Mouse (Mus musculus): Measurements from ENCODE around the gene Arl3.

The Arl3 gene

DNA sequence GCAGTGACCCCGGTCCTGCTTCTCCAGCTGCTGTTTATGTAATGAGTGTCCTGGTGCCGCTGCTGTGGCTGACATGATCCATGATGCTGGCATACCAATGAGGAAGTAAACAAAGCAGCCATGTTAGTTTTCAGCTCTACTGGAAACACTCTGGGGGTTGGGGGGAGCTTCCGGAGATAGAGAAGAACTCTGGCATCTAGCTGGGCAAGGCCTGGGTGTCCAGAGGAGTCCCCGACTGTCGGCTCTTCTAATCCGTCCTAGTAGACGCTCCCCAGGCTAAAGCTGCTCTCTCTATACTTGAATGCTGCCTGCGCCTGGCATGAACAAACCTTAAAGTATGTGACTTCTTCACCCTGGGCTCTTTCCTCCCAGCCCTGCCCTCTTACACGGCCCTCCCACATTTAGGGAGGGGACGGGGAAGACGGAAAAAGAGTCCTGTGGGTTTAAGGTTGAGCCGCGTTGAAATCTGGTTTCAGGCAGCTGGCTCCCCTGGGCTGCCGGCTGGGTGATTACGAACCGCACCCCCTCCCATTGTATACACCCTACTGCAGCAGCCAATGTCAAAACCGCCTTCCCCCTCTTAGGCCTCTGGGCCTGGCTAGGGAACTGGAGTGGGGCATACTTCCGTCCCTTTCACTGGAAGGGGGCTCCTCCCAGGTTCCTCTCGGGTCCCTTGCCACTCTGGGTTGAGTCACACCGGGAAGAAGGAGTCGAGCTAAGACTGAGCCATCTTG, 69.5 kb downstream of the Arl3 start:
- no peak for ATAC-seq (ENCODE audit: insufficient number of reproducible peaks, low FRiP score, low TSS enrichment)

DNA sequence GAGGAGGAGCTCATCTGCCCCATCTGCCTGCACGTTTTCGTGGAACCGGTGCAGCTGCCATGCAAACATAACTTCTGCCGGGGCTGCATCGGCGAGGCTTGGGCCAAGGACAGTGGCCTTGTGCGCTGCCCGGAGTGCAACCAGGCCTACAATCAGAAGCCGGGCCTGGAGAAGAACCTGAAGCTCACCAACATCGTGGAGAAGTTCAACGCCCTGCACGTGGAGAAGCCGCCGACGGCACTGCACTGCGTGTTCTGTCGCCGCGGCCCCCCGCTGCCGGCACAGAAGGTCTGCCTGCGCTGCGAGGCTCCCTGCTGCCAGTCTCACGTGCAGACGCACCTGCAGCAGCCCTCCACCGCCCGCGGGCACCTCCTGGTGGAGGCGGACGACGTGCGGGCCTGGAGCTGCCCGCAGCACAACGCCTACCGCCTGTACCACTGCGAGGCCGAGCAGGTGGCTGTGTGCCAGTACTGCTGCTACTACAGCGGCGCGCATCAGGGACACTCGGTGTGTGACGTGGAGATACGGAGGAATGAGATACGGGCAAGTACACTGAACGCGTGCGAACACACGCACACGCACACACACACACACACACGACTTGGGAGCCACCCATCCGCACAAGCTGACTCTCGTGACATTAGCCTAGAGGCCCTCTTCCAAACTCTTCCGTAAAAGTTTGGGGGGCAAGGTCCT, 70.4 kb downstream of the Arl3 start:
- no peak; the same call in 1 of the 2 replicates for ATAC-seq (ENCODE audit: insufficient number of reproducible peaks, low FRiP score, low TSS enrichment)

DNA sequence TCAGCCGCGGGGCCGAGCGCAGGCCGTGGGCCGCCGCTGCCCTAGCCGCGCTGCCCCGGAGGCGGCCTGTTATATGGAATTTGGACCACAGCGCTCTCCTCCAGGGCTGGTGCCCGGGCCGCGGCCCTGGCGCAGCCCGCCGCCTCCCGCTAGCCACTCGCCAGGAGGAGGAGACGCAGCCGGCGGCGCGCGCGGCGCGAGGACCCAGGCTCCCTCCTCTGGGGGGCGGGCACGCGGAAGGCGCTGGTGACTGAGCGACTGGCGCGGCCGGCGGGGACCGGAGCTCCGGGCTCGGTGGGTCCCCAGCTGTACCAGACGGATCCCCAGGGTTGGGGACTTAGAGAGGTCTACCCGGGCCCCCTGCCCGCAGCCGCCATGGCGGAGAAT, 70.9 kb downstream of the Arl3 start:
- ATAC-seq (ENCODE audit: insufficient number of reproducible peaks, low FRiP score, low TSS enrichment): peak; percentile 26; the same call in 1 of the 2 replicates

DNA sequence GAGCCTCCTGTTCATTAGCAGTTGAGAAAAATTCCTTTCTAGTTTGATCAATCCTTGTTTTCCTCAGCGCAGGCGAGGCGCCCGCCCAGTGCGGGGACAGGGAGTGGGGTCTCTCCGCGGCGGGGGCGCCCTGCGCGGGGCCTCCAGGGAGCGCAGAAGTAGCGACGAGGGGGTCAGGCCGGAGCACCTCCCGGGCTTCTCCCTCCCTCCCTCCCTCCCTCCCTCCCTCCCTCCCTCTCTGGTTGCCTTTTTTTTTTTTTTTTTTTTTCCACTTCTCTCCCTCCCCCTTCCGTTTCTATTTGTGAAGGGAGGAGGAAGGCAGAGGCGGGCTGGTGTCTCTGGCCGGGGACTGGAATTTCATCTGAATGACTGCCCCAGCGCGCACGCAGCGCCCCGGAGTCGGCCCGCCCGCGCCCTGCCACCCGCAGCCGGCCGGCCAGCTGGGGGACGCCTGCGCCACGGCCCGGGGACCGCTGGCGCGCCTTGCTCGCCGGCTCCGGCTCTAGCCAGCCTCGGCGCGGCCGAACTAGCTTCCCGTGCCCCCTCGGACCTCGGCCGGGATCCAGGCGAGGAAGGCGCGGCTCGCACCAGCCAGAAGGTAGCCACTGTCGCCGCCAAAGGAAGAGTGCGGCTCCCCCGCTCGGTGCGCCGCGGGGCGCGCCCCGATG, 71.5 kb downstream of the Arl3 start, which contains the start of gene Trim8:
TSS of gene Trim8 (plus strand) at position 302 of the 668 bp plus-strand sequence.
- ATAC-seq (ENCODE audit: insufficient number of reproducible peaks, low FRiP score, low TSS enrichment): 0 out of 2 replicates have a peak, but pooled peaks have one; percentile 12

DNA sequence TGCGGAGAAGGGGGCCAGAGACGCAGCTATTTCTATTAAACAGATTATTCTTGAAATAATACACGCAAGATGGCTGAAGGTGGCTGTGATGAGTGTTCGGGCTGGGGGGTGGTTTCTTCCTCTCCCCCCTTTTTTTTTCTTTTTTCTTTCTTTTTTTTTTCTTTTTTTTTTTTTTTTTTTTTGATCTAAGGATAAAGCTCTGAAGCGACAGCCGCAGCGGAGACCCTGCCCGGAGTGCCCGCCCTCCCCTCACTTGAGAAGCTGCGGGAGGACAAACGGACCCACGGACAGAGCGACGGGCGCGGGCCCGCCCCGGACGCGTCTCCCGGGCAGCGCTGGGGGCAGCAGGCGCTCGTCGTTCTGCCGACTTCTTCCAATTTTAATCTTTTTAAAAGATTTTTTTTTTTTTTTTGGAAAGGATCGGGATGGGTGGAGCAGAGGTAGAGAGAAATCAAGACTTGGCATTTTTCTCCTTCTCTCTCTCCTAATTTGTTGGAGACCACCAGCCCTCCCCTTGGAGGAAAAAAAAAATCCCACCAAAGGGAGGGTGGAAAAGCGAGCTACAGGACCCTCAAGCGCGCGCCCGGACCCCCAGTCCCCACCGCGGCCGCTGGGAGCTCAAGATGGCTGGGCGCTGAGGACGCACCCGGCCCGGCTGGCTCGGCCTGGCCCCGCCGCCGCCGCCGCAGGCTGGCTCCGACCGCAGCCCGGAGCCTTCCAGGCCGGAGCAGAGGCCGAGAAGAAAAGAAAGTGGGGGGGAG, 72.2 kb downstream of the Arl3 start:
- 0 out of 2 replicates have a peak, but pooled peaks have one; percentile 24 for ATAC-seq (ENCODE audit: insufficient number of reproducible peaks, low FRiP score, low TSS enrichment)

DNA sequence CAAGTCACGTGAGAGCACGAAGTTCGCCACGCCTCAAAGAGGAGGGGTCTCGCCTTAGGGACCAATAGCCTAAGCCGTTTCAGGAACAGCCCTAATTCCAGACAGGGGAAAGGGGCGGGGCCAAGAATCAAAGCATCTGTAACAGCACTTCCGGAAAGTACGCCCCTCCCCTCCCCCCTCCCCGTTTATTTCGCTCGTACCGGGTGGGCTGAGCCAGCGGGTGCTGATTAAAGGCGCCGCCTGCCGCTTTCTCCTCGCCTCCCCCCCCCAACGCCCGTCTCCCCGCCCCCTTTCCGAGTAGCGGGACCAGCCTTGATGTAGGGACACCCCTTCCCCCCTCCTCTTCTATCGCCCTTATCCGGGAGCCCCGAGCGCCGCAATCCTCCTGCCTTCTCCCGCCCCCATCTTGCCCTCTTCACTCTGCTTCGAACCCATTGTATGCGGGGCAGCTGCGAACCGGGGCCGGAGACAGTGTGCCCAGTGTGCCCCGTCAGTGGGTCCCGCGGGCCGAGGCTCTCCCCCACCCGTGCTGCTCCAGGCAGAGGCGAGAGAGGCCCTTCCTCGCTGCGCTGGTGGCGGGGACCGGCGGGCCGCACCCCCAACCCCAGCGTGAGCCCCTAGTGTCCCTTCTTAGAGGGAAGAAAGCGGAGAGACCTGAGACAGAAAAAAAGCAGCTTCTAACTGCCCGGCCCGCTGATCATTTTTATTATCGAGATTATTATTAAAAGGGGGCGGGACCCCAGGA, 73.0 kb downstream of the Arl3 start:
- ATAC-seq (ENCODE audit: insufficient number of reproducible peaks, low FRiP score, low TSS enrichment): peak; percentile 61

DNA sequence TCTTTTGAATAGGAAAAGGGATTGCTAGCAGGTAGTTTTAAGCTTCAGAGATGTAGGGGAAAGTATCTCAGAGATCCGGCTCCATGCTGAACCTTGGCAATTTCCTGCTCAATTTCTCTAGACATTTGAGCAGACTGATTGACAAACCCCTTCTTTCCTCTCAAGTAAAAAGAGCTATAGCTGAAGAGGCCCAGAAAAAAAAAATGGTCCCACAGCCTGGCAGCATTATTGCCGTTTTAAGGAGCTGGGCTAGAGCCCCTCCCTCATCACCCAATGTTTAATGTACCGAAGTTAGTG, 73.5 kb downstream of the Arl3 start:
- no peak for ATAC-seq (ENCODE audit: insufficient number of reproducible peaks, low FRiP score, low TSS enrichment)

DNA sequence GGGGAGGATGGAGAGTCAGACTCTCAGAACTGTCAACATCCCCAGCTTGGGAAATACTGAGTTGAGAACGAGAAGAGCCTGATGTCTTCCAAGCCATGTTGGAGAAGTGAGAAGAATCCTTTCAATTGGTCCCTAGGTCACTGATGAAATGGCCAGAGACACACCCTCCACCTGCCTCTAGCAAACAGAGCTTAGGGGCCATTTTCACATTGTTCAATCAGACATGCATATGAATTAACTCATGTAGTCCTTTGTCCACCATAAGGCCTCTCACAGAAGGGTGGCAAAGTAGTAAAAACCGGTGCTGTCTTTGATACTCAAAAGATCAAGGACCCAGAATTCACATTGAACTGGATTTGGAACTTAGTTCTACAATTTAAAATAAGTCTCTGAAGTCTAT, 75.8 kb downstream of the Arl3 start:
- ATAC-seq (ENCODE audit: insufficient number of reproducible peaks, low FRiP score, low TSS enrichment): no peak

DNA sequence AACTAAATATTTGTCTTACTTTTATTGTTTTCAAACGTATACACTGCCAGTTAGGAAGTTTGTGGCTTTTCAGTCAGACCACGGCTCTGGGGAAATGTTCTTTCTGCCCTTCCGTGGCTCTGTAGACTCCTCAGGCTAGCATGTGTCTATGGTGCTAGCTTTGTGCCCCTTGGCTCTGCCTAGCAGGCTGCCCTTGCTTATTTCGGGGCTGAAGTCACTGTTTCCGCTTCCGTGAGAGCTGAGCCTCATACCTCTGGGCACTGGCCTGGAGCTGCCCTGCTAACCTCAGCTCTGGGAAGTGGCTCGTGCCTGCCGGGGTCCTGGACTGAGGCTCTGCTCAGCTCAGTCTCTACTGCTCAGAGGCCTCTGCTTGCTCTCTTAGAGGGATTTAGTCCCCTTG, 77.9 kb downstream of the Arl3 start:
- no peak for ATAC-seq (ENCODE audit: insufficient number of reproducible peaks, low FRiP score, low TSS enrichment)

DNA sequence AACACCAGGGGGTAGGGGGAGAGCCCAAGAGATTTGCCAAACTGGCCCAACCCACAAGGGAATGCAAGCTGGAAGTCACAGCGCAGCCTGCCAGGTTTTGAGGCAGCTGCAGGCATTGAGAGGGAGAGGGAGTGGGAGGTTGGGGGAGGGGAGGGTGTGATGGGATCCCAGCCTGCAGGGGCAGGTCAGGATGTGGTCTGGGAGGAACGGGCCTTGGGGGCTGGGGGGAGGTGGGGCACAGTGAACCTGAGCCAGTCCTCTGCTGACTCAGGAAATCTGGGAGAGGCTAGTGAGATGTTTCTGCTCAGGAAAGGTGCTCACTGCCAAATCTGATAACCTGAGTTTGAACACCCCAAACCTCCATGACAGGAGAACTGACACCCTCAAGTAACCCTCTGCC, 82.4 kb downstream of the Arl3 start:
- no peak for ATAC-seq (ENCODE audit: insufficient number of reproducible peaks, low FRiP score, low TSS enrichment)

DNA sequence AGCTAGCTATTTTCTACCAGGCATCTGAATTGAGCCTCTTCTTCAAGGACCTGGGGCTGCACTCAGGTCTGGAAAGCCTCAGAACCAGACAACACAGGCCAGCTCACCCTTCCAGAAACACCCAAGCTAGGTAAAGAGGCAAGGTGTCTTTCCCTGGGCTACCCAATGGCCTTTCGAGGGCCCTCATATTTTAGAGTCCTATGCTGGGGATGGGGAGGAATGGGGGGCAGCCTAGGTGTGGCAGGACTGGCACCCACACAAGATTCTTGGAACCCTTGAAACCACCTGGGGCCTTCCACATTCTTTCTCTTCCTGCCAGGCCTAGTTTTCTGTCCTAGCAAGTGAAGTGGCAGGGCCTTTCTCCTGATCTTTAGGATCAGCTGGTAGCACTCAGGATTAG, 83.5 kb downstream of the Arl3 start:
- no peak for ATAC-seq (ENCODE audit: insufficient number of reproducible peaks, low FRiP score, low TSS enrichment)

DNA sequence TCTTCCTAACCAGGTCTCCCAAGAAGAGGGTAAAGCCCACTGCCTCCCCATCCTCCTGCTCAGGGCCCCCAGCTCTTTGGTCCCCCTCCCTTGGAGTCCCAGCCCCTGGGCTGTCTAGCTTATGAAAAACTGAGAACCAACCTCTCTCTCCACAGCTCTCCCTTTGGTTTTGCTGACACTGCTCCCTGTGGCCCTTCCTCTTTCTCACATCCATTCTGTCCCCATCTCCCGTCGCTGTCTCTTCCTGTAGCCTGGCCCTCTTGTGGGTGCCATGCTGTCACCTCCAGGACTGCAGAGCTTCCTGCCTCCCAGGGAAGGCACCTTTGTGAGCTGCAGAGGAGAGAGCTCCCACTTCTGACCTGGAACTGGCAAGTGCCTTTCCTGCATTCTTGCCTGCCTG, 86.3 kb downstream of the Arl3 start:
- no peak for ATAC-seq (ENCODE audit: insufficient number of reproducible peaks, low FRiP score, low TSS enrichment)

DNA sequence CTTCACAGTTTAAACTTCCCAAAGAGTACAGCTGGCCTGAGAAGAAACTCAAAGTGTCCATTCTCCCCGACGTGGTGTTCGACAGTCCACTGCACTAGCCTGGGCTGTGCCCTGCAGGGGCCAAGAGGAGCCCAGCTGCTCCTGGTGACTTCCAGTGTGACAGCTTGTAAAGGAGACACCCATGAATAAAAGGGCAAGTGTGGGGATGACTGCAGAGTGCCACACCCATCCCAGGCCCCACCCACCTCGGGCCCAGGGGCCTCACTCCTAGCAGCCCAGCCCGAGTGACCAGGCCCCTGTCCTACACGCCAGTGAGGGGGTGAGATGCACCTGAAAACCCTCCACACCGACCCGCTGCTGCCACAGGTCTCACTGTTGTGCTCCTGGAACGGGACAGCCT, 87.2 kb downstream of the Arl3 start:
- ATAC-seq (ENCODE audit: insufficient number of reproducible peaks, low FRiP score, low TSS enrichment): no peak

DNA sequence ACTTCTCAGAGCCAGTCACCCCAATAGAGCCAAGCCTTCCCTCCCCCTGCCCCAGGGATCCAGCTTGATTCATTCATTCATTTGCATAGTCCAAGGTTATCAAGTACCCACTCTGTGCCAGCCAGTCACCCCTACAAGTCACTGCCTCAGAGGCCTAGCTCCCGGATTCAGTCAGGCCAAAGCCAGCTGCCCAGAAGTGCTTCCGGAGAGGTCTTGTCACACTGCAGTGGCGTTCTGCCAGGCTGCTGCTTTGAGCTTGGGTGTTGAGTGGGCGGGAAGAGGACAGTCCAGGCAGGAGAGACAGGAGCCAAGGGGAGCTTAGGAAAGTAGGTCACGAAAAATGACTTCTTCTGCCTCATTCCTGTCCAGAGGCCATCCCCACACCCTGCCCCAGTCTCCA, 88.5 kb downstream of the Arl3 start:
- ATAC-seq (ENCODE audit: insufficient number of reproducible peaks, low FRiP score, low TSS enrichment): no peak

DNA sequence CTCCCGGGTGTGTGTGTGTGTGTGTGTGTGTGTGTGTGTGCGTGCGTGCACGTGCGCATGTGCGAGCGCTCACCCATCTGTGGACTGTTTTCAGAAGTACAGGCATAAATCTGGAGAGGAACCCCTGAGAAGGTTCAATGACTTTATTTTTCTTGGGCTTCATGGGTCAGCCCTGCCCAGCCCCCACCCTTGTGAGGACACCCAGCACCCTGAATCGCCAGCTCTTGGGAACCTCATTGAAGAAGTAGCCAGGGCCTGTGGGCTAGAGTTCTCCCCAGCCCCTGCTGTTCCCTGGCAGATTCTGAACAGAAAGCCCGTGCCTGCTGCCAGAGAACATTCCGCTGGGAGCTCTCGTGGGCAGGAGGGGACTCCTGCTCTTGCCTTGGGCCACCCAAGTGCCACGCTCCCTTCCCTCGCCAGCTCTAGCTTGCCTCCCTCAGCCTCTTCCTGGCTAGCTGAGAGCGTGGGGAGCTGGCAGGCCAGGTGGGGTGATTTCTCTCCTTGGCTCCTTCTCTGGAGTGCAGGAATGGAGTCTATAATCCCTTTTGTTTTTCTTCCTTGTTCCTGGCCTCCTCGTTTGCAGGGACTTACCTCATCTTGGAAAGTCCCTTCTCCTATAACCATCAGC, 89.2 kb downstream of the Arl3 start:
- ATAC-seq (ENCODE audit: insufficient number of reproducible peaks, low FRiP score, low TSS enrichment): no peak

DNA sequence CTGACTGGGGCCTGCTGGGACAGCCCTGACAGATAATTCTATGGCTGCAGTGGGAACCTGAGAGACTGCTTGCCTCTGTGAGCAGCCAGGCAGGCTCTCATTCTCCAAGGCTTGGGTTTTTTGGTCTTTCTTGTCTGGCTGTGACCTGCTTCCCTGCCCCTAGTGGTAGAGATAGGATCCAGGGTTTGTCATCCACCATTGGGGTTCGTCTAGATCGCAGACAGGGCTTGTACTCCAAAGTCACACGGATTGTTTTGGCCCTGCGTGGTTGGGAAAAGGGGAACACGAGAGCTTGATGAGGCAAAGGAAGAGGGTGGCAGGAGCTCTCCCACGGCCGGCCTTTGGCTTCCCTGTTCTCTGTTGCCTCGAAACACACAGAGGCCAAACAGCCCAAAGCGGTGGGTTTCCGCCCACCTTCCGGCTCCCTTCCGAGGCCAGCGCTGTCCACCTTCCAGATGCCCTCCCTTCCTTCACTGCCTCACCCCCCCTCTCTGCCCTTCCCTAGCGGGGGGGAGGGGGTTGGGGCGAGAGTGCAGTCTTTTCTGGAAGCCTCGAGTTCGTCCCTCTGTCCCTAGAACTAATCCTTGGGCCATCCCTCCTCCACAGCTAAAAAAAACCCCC, 90.0 kb downstream of the Arl3 start:
- no peak for ATAC-seq (ENCODE audit: insufficient number of reproducible peaks, low FRiP score, low TSS enrichment)

DNA sequence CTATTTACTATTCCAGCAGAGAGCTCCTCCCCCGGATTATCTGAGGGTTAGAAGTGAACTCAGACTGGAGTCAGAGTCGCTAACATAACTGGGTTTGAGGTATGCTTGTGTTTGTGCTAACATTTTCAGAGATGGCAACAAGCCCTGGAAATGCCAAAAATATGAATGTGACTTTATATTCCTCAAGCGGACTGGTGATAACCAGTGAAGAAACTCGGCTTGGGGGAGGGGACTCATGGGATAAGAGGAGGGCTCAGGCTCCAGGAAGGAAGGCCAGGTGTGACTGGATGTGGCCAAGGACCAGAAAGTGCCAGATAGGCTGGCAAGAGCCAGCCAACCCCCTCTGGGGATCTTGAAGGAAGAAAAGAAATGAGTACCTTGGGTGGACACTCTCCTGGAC, 91.2 kb downstream of the Arl3 start:
- no peak for ATAC-seq (ENCODE audit: insufficient number of reproducible peaks, low FRiP score, low TSS enrichment)

DNA sequence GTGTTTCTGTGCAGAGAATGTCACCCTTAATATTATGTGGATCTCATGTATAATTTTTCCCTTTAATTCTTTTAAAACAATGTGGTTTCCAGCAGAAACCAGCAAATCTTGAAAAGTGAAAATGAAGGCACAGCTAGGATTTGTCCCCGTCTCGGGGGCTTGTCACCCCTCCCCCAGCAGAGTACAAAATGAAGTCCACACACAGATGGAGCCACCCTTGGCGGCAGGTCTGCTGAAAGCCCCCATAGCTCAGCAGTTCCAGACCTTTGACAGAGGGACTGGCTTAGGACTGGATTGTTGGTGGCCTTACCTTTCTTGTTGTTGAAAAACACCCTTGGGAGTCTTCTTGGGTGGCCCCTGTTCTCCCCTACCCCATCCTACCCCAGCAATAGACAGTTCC, 91.6 kb downstream of the Arl3 start:
- no peak for ATAC-seq (ENCODE audit: insufficient number of reproducible peaks, low FRiP score, low TSS enrichment)

All from cerebellum, adult (tissue).